Mouse (Mus musculus): Measurements from ENCODE around the gene Mfsd14a.

The Mfsd14a gene

GRCm38 (mm10) chr3:116594076-116594727, 68.3 kb downstream of the Mfsd14a start:
- TF ChIP-seq GATA4 (IDR thresholded peaks at IDR 0.05; ENCODE audit: insufficient replicate concordance, low read length) = no peak

- TF ChIP-seq GATA4 (IDR thresholded peaks at IDR 0.05; ENCODE audit: insufficient replicate concordance, low read length) = no peak
Measured at GRCm38 (mm10) chr3:116582201-116582600, 80.3 kb downstream of the Mfsd14a start.
